Mouse (Mus musculus) erythroblast, embryonic 14.5 days (primary cell): ENCODE measurements around the gene Tubb2b.

Experiments used
- GATA1 ChIP-seq: IDR thresholded peaks from 2 replicates; pipeline ENCODE4 v1.6.1; 2012; ENCODE audit warnings: low read length, inconsistent platforms, mixed read lengths
- TAL1 ChIP-seq: IDR thresholded peaks from 3 replicates; pipeline ENCODE4 v1.6.1; 2012; ENCODE audit warnings: low read length, inconsistent platforms, mixed read lengths

DNA sequence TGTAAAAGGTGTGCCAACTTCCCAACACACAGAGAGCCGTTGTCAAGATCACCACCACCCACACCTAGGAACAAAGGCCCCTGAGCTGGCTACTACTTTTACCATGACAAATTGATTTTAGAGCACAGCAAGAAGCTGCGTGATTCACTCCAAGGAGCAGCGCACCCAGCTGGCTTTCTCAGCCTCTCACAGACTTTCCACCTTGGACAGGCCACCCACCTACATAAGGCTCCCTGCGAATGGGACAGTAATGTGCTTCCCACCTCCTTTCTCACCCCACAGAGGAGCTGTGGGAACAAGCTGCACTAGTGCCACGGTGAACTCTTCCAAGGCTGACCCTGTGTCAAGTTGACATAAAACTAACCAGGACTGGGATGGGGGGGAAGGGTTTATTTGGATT is 13.1 kb upstream of the Tubb2b start:
- TF ChIP-seq GATA1 (no peak), TAL1 (no peak)
